Mouse (Mus musculus) heart, postnatal 14 days (tissue): Measurements from ENCODE around the gene Dync2h1. TPM values are rescaled to one million over a fixed set of nuclear protein-coding genes. Genes with fewer than 3 reads are reported as not detected.

Experiments used
- total RNA-seq, 2 experiments: library from RNA; stranded (reverse); gene quantifications; 2 replicates each; pipeline ENCODE4 v1.2.3; 2021

The Dync2h1 gene
- total RNA-seq, 2 experiments from 2014 or later, result 3.8 TPM

Other genes starting within 250 kb of the Dync2h1 start
- 10 to 100 TPM; 57.3 to 58.1 TPM for gene Dcun1d5, start 74 bp upstream of the Dync2h1 start, total RNA-seq
- gene Mmp13, start 88.1 kb upstream of the Dync2h1 start, total RNA-seq, result under 1 TPM in 1 of 2 experiments, not detected in 1; 0.10 TPM
- under 1 TPM; 0.17 to 0.27 TPM for gene Mmp12, start 159.9 kb upstream of the Dync2h1 start, total RNA-seq
- gene Mmp1b, start 203.6 kb upstream of the Dync2h1 start, total RNA-seq, result not detected